Mouse (Mus musculus) ES-Bruce4 (cell line): ENCODE data around the gene Rhag.
A peak's percentile ranks its signal among the peaks of the same experiment; 100 is the strongest.

ENCODE experiments used
- CTCF ChIP-seq: IDR thresholded peaks from one replicate; pipeline ENCODE4 v1.8.1; 2011; ENCODE audit warnings: low read depth, low read length
- EP300 ChIP-seq: IDR thresholded peaks from 2 replicates; pipeline ENCODE4 v1.6.1; 2011; ENCODE audit warnings: low read depth, low read length; ENCODE audit not compliant: insufficient read depth
- POLR2A ChIP-seq: IDR thresholded peaks from one replicate; pipeline ENCODE4 v1.8.1; 2011; ENCODE audit warnings: low read length; ENCODE audit not compliant: insufficient read depth

DNA sequence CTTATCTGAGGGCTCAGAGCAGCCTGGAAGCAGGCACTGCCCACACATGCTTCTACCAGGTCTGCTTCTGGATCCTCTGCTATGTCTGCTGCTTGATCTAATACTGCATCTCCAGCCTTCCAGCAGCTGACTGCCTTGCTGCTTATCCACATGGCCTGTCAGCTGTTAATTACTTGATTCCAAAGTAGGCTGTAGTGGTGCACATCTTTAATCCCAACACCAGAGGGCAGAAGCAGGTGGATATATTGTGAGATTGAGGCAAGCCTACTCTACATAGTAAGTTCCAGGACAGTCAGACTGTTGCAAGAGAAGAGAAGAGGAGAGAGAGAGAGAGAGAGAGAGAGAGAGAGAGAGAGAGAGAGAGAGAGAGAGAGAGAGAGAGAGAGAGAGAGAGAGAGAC is 26.4 kb downstream of the Rhag start:
- TF ChIP-seq CTCF = peak; percentile 35
- no peak for TF ChIP-seq POLR2A
- TF ChIP-seq EP300 = no peak
